Mouse (Mus musculus) testis, adult 2 months (tissue): ENCODE data around the gene AI597479.

ENCODE experiments used
- CTCF ChIP-seq: fragments of 200-500 bp; IDR thresholded peaks from 2 replicates; pipeline ENCODE4 v1.5.1; 2012; ENCODE audit warnings: low read depth, mild to moderate bottlenecking, inconsistent platforms, low read length, moderate library complexity; ENCODE audit not compliant: control insufficient read depth, insufficient read depth, insufficient replicate concordance
- POLR2A ChIP-seq: fragments of 200-500 bp; IDR thresholded peaks from 2 replicates; pipeline ENCODE4 v1.6.1; 2012; ENCODE audit warnings: low read depth, mild to moderate bottlenecking, inconsistent platforms, low read length, moderate library complexity; ENCODE audit not compliant: control insufficient read depth

DNA sequence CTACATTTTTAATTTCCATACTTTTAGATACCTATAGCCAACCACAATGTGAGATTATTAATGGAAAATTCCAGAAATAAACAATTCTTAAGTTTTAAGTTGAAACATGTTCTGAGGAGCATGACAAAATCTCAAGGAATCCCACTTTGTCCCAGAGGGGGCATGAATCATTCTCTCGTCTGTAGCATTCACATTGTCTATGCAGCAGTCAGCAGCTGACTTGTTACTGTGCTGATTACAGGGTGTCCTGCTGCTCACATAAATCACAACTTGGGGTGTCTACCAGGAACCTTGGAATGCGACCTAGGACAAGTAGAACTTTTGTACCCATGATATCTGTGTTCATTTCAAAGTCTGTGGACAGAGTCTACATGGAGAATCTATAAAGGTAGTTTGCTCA lies 49.0 kb downstream of the AI597479 start:
- TF ChIP-seq CTCF: no peak
- TF ChIP-seq POLR2A: no peak
